ENCODE assay signal across 9 mouse cellular contexts in genomic region chr4:47036486-47037320, GRCm38 (mm10). TPM values are rescaled to one million over a fixed set of nuclear protein-coding genes. Genes with fewer than 3 reads are reported as not detected.
A peak's percentile ranks its signal among the peaks of the same experiment; 100 is the strongest.
DNase-seq lines count a peak whose midpoint lies in the region; ATAC-seq and TF ChIP-seq lines count a peak whose summit lies in the region.
"Had no signal": no experiment of that assay in that cellular context is flagged by ENCODE, and none has a peak within 500 bp of the region (broad histone marks: within the 10 kb centered on the region; RNA-seq: fewer than 3 reads in every experiment).

No protein-coding gene starts in this region.

- peaks cover 12% of the 10 kb centered on the region; the same call in 1 of the 2 replicates for H3K36me3 ChIP-seq in forebrain, embryonic 15.5 days
- H3K36me3 ChIP-seq in neural tube, embryonic 14.5 days (ENCODE audit: control insufficient read depth, insufficient read depth, low read length): no peaks in the 10 kb centered on the region

- H3K9ac ChIP-seq in forebrain, embryonic 15.5 days (replicated peaks): no peak overlapping the region
- H3K9ac ChIP-seq in neural tube, embryonic 14.5 days (replicated peaks; ENCODE audit: low read depth, low read length): 0 out of 2 replicates have a peak overlapping the region, but pooled peaks have one; percentile 11

- no peaks in the 10 kb centered on the region for H3K27me3 ChIP-seq in forebrain, embryonic 15.5 days
- no peaks in the 10 kb centered on the region for H3K27me3 ChIP-seq in neural tube, embryonic 14.5 days (ENCODE audit: control insufficient read depth, insufficient read depth, low read length)

- no peak overlapping the region for H3K4me3 ChIP-seq in left cerebral cortex, adult 2 months
- H3K4me3 ChIP-seq in forebrain, embryonic 15.5 days: no peak overlapping the region
- no peak overlapping the region for H3K4me3 ChIP-seq in neural tube, embryonic 14.5 days (ENCODE audit: low read depth, low read length)
- H3K4me3 ChIP-seq: heart, adult 2 months had no signal

- no peak for DNase-seq in cerebellum, adult 9-10 months
- DNase-seq in left cerebral cortex, adult 2 months (ENCODE audit: extremely low spot score in 1 of 2, low spot score in 2 of 2): no peak
- no peak for DNase-seq in left cerebral cortex, adult 8-10 months (ENCODE audit: low spot score in 2 of 2)
- no peak for DNase-seq in ovary, postnatal 10 days (ENCODE audit: low spot score)
- no peak for DNase-seq in kidney, postnatal 14 days

- 70% methylated on average over 13 of the region's 13 CpGs for WGBS in forebrain, embryonic 15.5 days
- WGBS in neural tube, embryonic 14.5 days: 39% methylated on average over 13 of the region's 13 CpGs

- H3K9me3 ChIP-seq in forebrain, embryonic 15.5 days: no peaks in the 10 kb centered on the region
- no peaks in the 10 kb centered on the region for H3K9me3 ChIP-seq in neural tube, embryonic 14.5 days (ENCODE audit: control insufficient read depth, low read length)

- H3K27ac ChIP-seq in left cerebral cortex, adult 2 months: peak overlapping the region; percentile 47; the same call in 1 of the 2 replicates
- H3K27ac ChIP-seq in forebrain, embryonic 15.5 days (replicated peaks): no peak overlapping the region
- H3K27ac ChIP-seq in neural tube, embryonic 14.5 days (ENCODE audit: low read depth, low read length): no peak overlapping the region
- H3K27ac ChIP-seq: heart, adult 2 months had no signal

- TF ChIP-seq CTCF in left cerebral cortex, adult 2 months (IDR thresholded peaks at IDR 0.05): peak; percentile 29

- H3K4me2 ChIP-seq in forebrain, embryonic 15.5 days (replicated peaks): no peak overlapping the region
- no peak overlapping the region for H3K4me2 ChIP-seq in neural tube, embryonic 14.5 days (ENCODE audit: low read depth, low read length)

- intact Hi-C loops in left cerebral cortex, adult 2 months (cut with DNase I): loop anchor here (1.0 to 5.0 kb wide), 3 partner anchors 347 to 529 kb away; no protein-coding TSS in a partner anchor

- H3K4me1 ChIP-seq in forebrain, embryonic 15.5 days: no peaks in the 10 kb centered on the region
- 0 out of 2 replicates have a peak, but pooled peaks cover 5% of the 10 kb centered on the region for H3K4me1 ChIP-seq in neural tube, embryonic 14.5 days (ENCODE audit: control insufficient read depth, insufficient read depth, low read length)

- ATAC-seq in cerebellum, adult (ENCODE audit: insufficient number of reproducible peaks, low FRiP score, low TSS enrichment): 0 out of 2 replicates have a peak, but pooled peaks have one; percentile 29
- peak; percentile 21; the same call in 1 of the 2 replicates for ATAC-seq in forebrain, embryonic 15.5 days (replicated peaks)
- ATAC-seq in neural tube, embryonic 14.5 days (ENCODE audit: low read depth): peak; percentile 38; the same call in 1 of the 2 replicates

RNA-seq across cellular contexts. Expression of gene Anks6, which starts 20.5 kb away (rescaled TPM):
- 10 to 100 TPM; 21.2 to 24.1 TPM for total RNA-seq in left cerebral cortex, adult 2 months (2021)
- 10 to 100 TPM; 17.8 to 21.7 (median 19.7) TPM for total RNA-seq in left cerebral cortex, adult 8-10 months (2022)
- polyA plus RNA-seq in forebrain, embryonic 15.5 days (2015; fragmentation: Nextera tagmentation; extraction: Ambion mirVana): 4.3 and 4.9 TPM in 2 replicates
- polyA plus RNA-seq in neural tube, embryonic 14.5 days (2014; fragmentation: Nextera tagmentation; extraction: Ambion mirVana): 3.6 and 5.3 TPM in 2 replicates

RNA-seq across cellular contexts. Expression of gene Gabbr2, which starts 45.0 kb away (rescaled TPM):
- 100 to 1,000 TPM; 258 to 266 TPM for total RNA-seq in left cerebral cortex, adult 2 months (2021)
- total RNA-seq in left cerebral cortex, adult 8-10 months (2022): 100 to 1,000 TPM; 198 to 214 (median 210) TPM
- 3.6 and 5.4 TPM in 2 replicates for polyA plus RNA-seq in forebrain, embryonic 15.5 days (2015; fragmentation: Nextera tagmentation; extraction: Ambion mirVana)
- polyA plus RNA-seq in neural tube, embryonic 14.5 days (2014; fragmentation: Nextera tagmentation; extraction: Ambion mirVana): 12.2 and 16.4 TPM in 2 replicates

RNA-seq across cellular contexts. Expression of gene Galnt12, which starts 55.0 kb away (rescaled TPM):
- under 1 TPM; 0.77 to 0.86 TPM for total RNA-seq in left cerebral cortex, adult 2 months (2021)
- total RNA-seq in left cerebral cortex, adult 8-10 months (2022): 1 to 10 TPM in 2 of 4 experiments, under 1 TPM in 2; 0.78 to 1.5 (median 1.0) TPM
- 1.2 and 1.3 TPM in 2 replicates for polyA plus RNA-seq in forebrain, embryonic 15.5 days (2015; fragmentation: Nextera tagmentation; extraction: Ambion mirVana)
- polyA plus RNA-seq in neural tube, embryonic 14.5 days (2014; fragmentation: Nextera tagmentation; extraction: Ambion mirVana): 0.58 and 1.1 TPM in 2 replicates
